Comparison of ENCODE assay signal across 9 mouse cellular contexts in the genomic region with DNA sequence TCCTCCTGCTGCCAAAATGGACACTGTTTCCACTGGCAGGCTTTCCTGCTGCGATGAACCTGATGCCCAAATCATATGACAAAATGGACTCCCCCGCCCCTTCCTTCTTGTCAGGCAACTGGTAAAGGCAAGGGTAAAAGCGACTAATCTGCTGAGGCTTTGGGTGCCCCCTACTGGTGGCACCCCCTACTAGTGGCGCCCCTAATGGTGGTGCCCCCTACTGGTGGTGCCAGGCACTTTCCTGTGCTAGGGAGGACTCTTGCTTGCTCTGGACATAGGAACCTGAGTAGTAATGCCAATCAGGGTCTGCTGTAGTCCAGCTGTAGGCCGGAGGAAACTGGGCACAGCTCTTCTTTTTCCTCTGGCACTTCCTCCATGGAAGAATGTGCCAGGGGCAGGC. TPM values are rescaled to one million over a fixed set of nuclear protein-coding genes. Genes with fewer than 3 reads are reported as not detected.
DNase-seq lines count a peak whose midpoint lies in the region; TF ChIP-seq lines count a peak whose summit lies in the region.
"Had no signal": no experiment of that assay in that cellular context is flagged by ENCODE, and none has a peak within 500 bp of the region (broad histone marks: within the 10 kb centered on the region; RNA-seq: fewer than 3 reads in every experiment).

No protein-coding gene starts in this region.

- no peak; the same call in none of the 2 replicates for TF ChIP-seq CTCF in left cerebral cortex, adult 2 months (IDR thresholded peaks at IDR 0.05)

- no peak overlapping the region for H3K27ac ChIP-seq in left cerebral cortex, adult 2 months
- H3K27ac ChIP-seq: limb, embryonic 15.5 days had no signal

- intact Hi-C loops in left cerebral cortex, adult 2 months (cut with DNase I), result loop anchor here (2.0 kb wide), 1 partner anchor 26 kb away; no protein-coding TSS in a partner anchor
- intact Hi-C loops in left cerebral cortex, postnatal 10 days (cut with DNase I), result loop anchor here (5.0 kb wide), 1 partner anchor 255 kb away; a partner anchor contains a TSS
- intact Hi-C loops in left cerebral cortex, postnatal 36 days (cut with DNase I), result loop anchor here (5.0 kb wide), 1 partner anchor 100 kb away; no protein-coding TSS in a partner anchor

- H3K4me3 ChIP-seq in left cerebral cortex, adult 2 months, result no peak overlapping the region
- H3K4me3 ChIP-seq: limb, embryonic 15.5 days had no signal

- DNase-seq in cerebellum, adult 8-10 months, result peak; percentile 39
- DNase-seq in cerebellum, adult 9-10 months, result no peak
- peak; percentile 55 to 71 for DNase-seq in left cerebral cortex, adult 2 months (ENCODE audit: extremely low spot score in 1 of 2, low spot score in 2 of 2)
- DNase-seq in left cerebral cortex, postnatal 10 days (ENCODE audit: extremely low spot score in 1 of 2, low spot score in 2 of 2), result no peak
- DNase-seq in CD8-positive naive resting alpha-beta T cell, adult 2 months (ENCODE audit: low read depth in 2 of 2, low spot score in 2 of 2), result peak; percentile 46 to 48
- DNase-seq in cerebellum, postnatal 25 days, result peak; percentile 55 to 74
- peak; percentile 46 to 61 for DNase-seq in left cerebral cortex, postnatal 36 days (ENCODE audit: low spot score in 2 of 2)
- peak; percentile 16 for DNase-seq in testis, postnatal 14 days (ENCODE audit: low spot score)

RNA-seq across cellular contexts. Expression of a gene that starts 44.2 kb away (rescaled TPM):
- total RNA-seq in left cerebral cortex, adult 2 months (2021), result 10 to 100 TPM; 22.8 to 24.9 TPM
- 10 to 100 TPM; 14.6 to 15.1 TPM for total RNA-seq in left cerebral cortex, postnatal 10 days (2021)
- 10 to 100 TPM; 18.2 to 20.3 TPM for total RNA-seq in left cerebral cortex, postnatal 36 days (2021)

RNA-seq across cellular contexts. Expression of a gene that starts 45.4 kb away (rescaled TPM):
- total RNA-seq in left cerebral cortex, adult 2 months (2021), result 100 to 1,000 TPM; 375 to 385 TPM
- total RNA-seq in left cerebral cortex, postnatal 10 days (2021), result 100 to 1,000 TPM; 123 to 134 TPM
- total RNA-seq in left cerebral cortex, postnatal 36 days (2021), result 100 to 1,000 TPM; 380 to 388 TPM

Comparison
In these comparisons a context has a peak if more than half of its experiments do, and no peak if none do; other contexts are left out.
1. DNase-seq: peak in cerebellum, adult 8-10 months (single experiment), left cerebral cortex, adult 2 months (2 of 2), CD8-positive naive resting alpha-beta T cell, adult 2 months (2 of 2), cerebellum, postnatal 25 days (2 of 2), left cerebral cortex, postnatal 36 days (2 of 2) and testis, postnatal 14 days (single experiment); none in cerebellum, adult 9-10 months (single experiment) and left cerebral cortex, postnatal 10 days (0 of 2).